Mouse (Mus musculus): ENCODE data around the gene Ostm1.

DNA sequence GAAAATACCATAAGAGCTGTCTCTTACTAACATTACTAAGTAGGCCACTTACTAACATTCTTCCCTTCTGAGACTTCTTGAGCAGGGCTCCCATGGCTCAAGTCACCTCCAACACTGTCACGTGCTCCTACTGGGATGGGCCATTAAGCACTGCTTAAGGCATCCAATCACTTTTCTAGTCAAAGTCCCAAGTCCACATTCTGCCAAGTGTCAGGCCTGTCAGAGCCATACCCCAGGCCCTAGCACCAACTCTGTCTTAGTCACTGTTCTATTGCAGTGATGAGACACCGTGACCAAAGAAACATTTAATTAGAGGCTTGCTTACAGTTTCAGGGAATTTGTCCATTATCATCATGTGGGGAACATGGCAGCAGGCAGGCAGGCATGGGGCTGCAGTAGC is 78.3 kb downstream of the Ostm1 start:
- TF ChIP-seq CTCF (IDR thresholded peaks at IDR 0.05; ENCODE audit: low read depth) (no peak), EP300 (IDR thresholded peaks at IDR 0.05; ENCODE audit: low read depth) (no peak)
